Mouse (Mus musculus) kidney, adult 9 months (tissue): ENCODE data around the gene Rfc5.
A peak's percentile ranks its signal among the peaks of the same experiment; 100 is the strongest.

Experiments used
- DNase-seq: peaks from one replicate; pipeline ENCODE4 v3.0.0; 2022

Rfc5 gene

GRCm38 (mm10) chr5:117374372-117375049 lies 14.3 kb downstream of the Rfc5 start:
- no peak for DNase-seq

- DNase-seq, result no peak
These were observed 15.4 kb downstream of the Rfc5 start for GRCm38 (mm10) chr5:117373418-117373817.

- peak; percentile 73 for DNase-seq
These were observed 18.3 kb downstream of the Rfc5 start for GRCm38 (mm10) chr5:117370592-117370991.

- no peak for DNase-seq
These were observed 21.6 kb downstream of the Rfc5 start for GRCm38 (mm10) chr5:117367206-117367605.

GRCm38 (mm10) chr5:117365904-117366561 lies 22.8 kb downstream of the Rfc5 start:
- DNase-seq, result peak; percentile 77

GRCm38 (mm10) chr5:117364821-117365220 lies 24.0 kb downstream of the Rfc5 start:
- DNase-seq, result no peak

GRCm38 (mm10) chr5:117363066-117363782 lies 25.6 kb downstream of the Rfc5 start:
- peak; percentile 52 for DNase-seq

GRCm38 (mm10) chr5:117361590-117361989 lies 27.3 kb downstream of the Rfc5 start:
- no peak for DNase-seq

GRCm38 (mm10) chr5:117360631-117361541 lies 28.0 kb downstream of the Rfc5 start:
- peak; percentile 90 for DNase-seq

GRCm38 (mm10) chr5:117360228-117360515 lies 28.7 kb downstream of the Rfc5 start:
- peak; percentile 81 for DNase-seq

GRCm38 (mm10) chr5:117359497-117360227 lies 29.2 kb downstream of the Rfc5 start:
- peak; percentile 82 for DNase-seq

GRCm38 (mm10) chr5:117358725-117359124 lies 30.1 kb downstream of the Rfc5 start:
- peak; percentile 88 for DNase-seq

- no peak for DNase-seq
These were observed 30.6 kb downstream of the Rfc5 start for GRCm38 (mm10) chr5:117358248-117358630.

GRCm38 (mm10) chr5:117357478-117358247 lies 31.2 kb downstream of the Rfc5 start:
- peak; percentile 50 for DNase-seq

- DNase-seq, result peak; percentile 73
These were observed 31.7 kb downstream of the Rfc5 start, which contains the start of gene Wsb2 for GRCm38 (mm10) chr5:117357129-117357477. Gene Wsb2 (plus strand): TSS chr5:117357304.

- DNase-seq, result peak; percentile 55
These were observed 32.3 kb downstream of the Rfc5 start for GRCm38 (mm10) chr5:117356365-117357128.

- no peak for DNase-seq
These were observed 33.1 kb downstream of the Rfc5 start for GRCm38 (mm10) chr5:117355648-117356303.

GRCm38 (mm10) chr5:117354121-117354520 lies 34.7 kb downstream of the Rfc5 start:
- no peak for DNase-seq

- DNase-seq, result peak; percentile 71
These were observed 40.6 kb downstream of the Rfc5 start for GRCm38 (mm10) chr5:117348279-117348678.

GRCm38 (mm10) chr5:117347838-117348237 lies 41.0 kb downstream of the Rfc5 start:
- DNase-seq, result no peak
